Mouse (Mus musculus) brain, embryonic 14.5 days (tissue): Measurements from ENCODE around the gene Mrnip.

Experiments
- CTCF ChIP-seq: fragments of 200-500 bp; IDR thresholded peaks from 2 replicates; pipeline ENCODE4 v1.5.1; 2012; ENCODE audit warnings: inconsistent platforms, mild to moderate bottlenecking, moderate library complexity, borderline replicate concordance; ENCODE audit not compliant: insufficient read depth, insufficient read length; ENCODE audit errors: extremely low read depth
- POLR2A ChIP-seq: fragments of 200-500 bp; IDR thresholded peaks from 2 replicates; pipeline ENCODE4 v1.6.1; 2012; ENCODE audit warnings: mild to moderate bottlenecking, inconsistent platforms, borderline replicate concordance; ENCODE audit not compliant: poor library complexity, insufficient read depth, insufficient read length, severe bottlenecking; ENCODE audit errors: extremely low read depth

DNA sequence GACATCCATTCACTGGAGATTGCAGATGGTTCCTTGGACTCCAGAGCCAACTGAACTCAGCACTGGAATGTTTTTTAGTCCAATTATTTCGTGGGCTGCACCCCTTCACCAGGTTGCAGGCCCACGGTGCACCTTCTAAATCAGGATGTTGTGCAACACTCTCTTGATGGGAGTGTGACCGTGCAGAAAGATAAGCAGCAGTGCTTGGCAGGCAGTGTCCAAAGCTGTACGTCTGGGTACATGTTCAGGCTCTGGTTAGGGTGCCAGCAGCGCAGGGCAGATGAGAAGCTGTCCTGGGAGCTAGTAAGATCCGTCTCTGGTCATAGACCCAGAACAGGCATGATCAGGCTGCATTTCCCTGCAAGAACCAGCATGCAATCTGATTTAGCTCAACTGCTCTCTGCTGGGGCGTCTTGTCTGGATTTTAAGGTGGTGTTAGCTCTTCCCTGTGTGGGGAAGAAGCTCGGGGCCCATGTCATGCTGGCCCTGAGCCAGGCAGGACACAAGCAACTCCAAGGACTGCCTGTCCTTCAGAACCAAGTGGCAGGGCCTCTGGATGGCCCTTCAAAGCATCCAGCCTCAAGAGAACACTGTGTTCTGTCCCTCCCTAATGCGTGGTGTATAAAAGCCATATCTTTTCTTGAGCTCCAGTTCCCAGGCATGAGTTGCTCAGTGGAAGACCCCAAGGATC, 26.8 kb upstream of the Mrnip start:
- TF ChIP-seq POLR2A (no peak), CTCF (no peak)
